Mouse (Mus musculus) stomach, embryonic 14.5 days (tissue): ENCODE results near the gene Ovch2. TPM values are rescaled to one million over a fixed set of nuclear protein-coding genes. Genes with fewer than 3 reads are reported as not detected.
A peak's percentile ranks its signal among the peaks of the same experiment; 100 is the strongest.

Source experiments
- ATAC-seq: fragments of 200-750 bp; cut with Nextera tagmentation; 2 replicates; pipeline ENCODE4 v1.8.0; 2017; ENCODE audit warnings: low read depth, moderate TSS enrichment; ENCODE audit not compliant: insufficient number of reproducible peaks, insufficient read depth, low FRiP score
- H3K27ac ChIP-seq: fragments of 300-500 bp; sonication (generic); 2 replicates; pipeline ENCODE4 v1.5.1; 2014; ENCODE audit warnings: mild to moderate bottlenecking, low read length, moderate library complexity, mixed read lengths
- H3K27me3 ChIP-seq: fragments of 300-500 bp; sonication (generic); 2 replicates; pipeline ENCODE4 v1.6.1; 2014; ENCODE audit warnings: low read length, control low read depth, mixed read lengths; ENCODE audit not compliant: control insufficient read depth, insufficient read depth
- H3K36me3 ChIP-seq: fragments of 300-500 bp; sonication (generic); 2 replicates; pipeline ENCODE4 v1.6.1; 2014; ENCODE audit warnings: mild to moderate bottlenecking, control low read depth, low read length, moderate library complexity, mixed read lengths; ENCODE audit not compliant: control insufficient read depth, insufficient read depth
- H3K4me1 ChIP-seq: fragments of 300-500 bp; sonication (generic); 2 replicates; pipeline ENCODE4 v1.6.1; 2014; ENCODE audit warnings: low read length, control low read depth, mixed read lengths; ENCODE audit not compliant: control insufficient read depth, insufficient read depth
- H3K4me2 ChIP-seq: fragments of 300-500 bp; sonication (generic); replicated peaks from 2 replicates; pipeline ENCODE4 v1.6.1; 2014; ENCODE audit warnings: low read depth, low read length, control low read depth
- H3K4me3 ChIP-seq: fragments of 300-500 bp; sonication (generic); 2 replicates; pipeline ENCODE4 v1.5.1; 2014; ENCODE audit warnings: low read depth, low read length, control low read depth
- H3K9ac ChIP-seq: fragments of 300-500 bp; sonication (generic); replicated peaks from 2 replicates; pipeline ENCODE4 v1.6.1; 2014; ENCODE audit warnings: low read depth, mild to moderate bottlenecking, control low read depth, low read length, moderate library complexity, mixed read lengths
- H3K9me3 ChIP-seq: fragments of 300-500 bp; sonication (generic); 2 replicates; pipeline ENCODE4 v1.6.1; 2016; ENCODE audit warnings: low read depth, low read length, control low read depth; ENCODE audit not compliant: control insufficient read depth
- WGBS: fragments of 180-500 bp; shearing (Covaris S2); extraction: QIAGEN DNeasy Blood & Tissue Kit; methylation state at CpG from one replicate; pipeline ENCODE4 v1.1.7; 2014; 5-methylcytosine and 5-hydroxymethylcytosine counted together
- polyA plus RNA-seq: library from polyadenylated mRNA; unstranded; fragments of >200 nt; fragmentation: Nextera tagmentation; extraction: Ambion mirVana; gene quantifications from 2 replicates; pipeline ENCODE4 v1.2.1, GENCODE M21; 2014

The Ovch2 gene
- polyA plus RNA-seq, 1 experiment from 2014 or later = not detected

GRCm38 (mm10) chr7:107749721-107750120, 51.3 kb downstream of the Ovch2 start:
- no peak overlapping the region for H3K4me3 ChIP-seq
- H3K27me3 ChIP-seq = no peaks in the 10 kb centered on the region
- no peak overlapping the region for H3K4me2 ChIP-seq
- no peak for ATAC-seq
- no peak overlapping the region for H3K27ac ChIP-seq
- no peaks in the 10 kb centered on the region for H3K4me1 ChIP-seq
- peaks cover 3% of the 10 kb centered on the region; the same call in 1 of the 2 replicates for H3K36me3 ChIP-seq
- WGBS = 75% methylated on average over 4 of the region's 4 CpGs
- H3K9me3 ChIP-seq = no peaks in the 10 kb centered on the region
- no peak overlapping the region for H3K9ac ChIP-seq

- H3K27ac ChIP-seq = no peak overlapping the region
- H3K9me3 ChIP-seq = no peaks in the 10 kb centered on the region
- no peak overlapping the region for H3K4me2 ChIP-seq
- no peaks in the 10 kb centered on the region for H3K4me1 ChIP-seq
- H3K9ac ChIP-seq = no peak overlapping the region
- H3K4me3 ChIP-seq = no peak overlapping the region
- no peaks in the 10 kb centered on the region for H3K27me3 ChIP-seq
- peaks cover 5% of the 10 kb centered on the region; the same call in 1 of the 2 replicates for H3K36me3 ChIP-seq
- ATAC-seq = no peak
- WGBS = 11% methylated on average over 3 of the region's 3 CpGs
These were observed 51.7 kb downstream of the Ovch2 start for GRCm38 (mm10) chr7:107749270-107749669.

DNA sequence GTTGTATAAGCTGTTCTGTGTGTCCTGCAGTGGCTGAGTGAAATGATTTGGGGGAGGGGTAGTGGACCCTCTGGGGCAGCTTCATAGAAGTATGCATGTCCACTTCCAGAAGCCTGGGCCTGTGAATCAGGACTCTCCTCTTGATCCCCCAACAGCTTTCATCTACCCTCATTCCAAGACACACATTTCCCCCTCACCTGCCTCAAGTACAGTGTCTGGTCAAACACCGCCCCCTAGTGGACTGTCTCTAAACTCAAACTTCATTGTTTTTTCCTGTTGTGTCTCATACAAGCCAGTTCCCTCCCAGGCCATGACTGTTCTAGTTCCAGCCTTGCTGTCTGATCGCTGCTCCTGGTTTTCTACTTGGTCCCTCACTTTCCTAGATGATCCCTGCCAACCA, 53.1 kb downstream of the Ovch2 start:
- Histone ChIP-seq H3K4me1 (no peaks in the 10 kb centered on the region), H3K36me3 (peaks cover 10% of the 10 kb centered on the region; the same call in 1 of the 2 replicates), H3K27ac (no peak overlapping the region), H3K27me3 (no peaks in the 10 kb centered on the region), H3K4me3 (no peak overlapping the region), H3K4me2 (no peak overlapping the region), H3K9me3 (no peaks in the 10 kb centered on the region), H3K9ac (no peak overlapping the region)
- 0 out of 2 replicates have a peak, but pooled peaks have one; percentile 2 for ATAC-seq
- 12% methylated on average over 2 of the region's 2 CpGs for WGBS

DNA sequence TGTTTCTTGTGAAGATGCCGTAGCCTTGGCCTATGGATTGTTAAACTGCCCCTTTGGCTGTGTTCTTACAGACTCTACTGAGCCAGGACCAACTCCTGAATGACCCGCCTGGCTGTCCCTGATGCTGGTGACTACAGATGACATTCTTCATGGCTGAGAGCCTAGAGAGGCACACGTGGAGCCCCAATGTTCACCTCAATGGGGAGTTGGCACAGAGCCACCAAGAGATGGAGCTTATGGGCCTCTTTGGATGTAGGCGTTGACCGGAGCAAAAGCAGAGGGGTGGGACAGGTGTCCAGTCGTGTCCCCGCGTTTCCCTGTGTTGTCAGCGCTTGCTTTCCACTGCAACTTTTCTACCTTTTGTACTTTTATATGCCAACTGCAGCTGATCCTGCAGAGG, 53.5 kb downstream of the Ovch2 start:
- no peak overlapping the region for H3K9ac ChIP-seq

DNA sequence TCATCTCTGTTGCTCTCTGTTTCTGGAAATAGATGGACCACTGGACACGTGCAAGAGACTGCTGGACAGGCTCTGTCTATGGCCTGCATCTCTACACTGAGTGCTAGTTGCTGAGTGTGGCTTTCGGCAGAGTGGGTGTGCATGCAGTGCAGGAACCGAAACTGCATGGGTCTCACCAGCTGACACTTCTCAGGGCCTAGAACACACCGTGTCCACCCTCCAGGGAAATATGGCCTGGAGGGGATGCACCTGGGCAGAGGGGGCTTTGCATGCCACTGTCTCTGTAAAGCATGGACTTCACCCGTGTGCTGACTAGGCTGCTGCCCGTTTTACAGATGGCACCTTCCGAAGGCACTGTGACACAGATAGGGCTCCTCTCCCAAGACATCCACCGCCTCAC, 55.0 kb downstream of the Ovch2 start:
- Histone ChIP-seq H3K4me1 (no peaks in the 10 kb centered on the region), H3K27me3 (no peaks in the 10 kb centered on the region), H3K4me2 (no peak overlapping the region), H3K36me3 (peaks cover 16% of the 10 kb centered on the region), H3K9me3 (no peaks in the 10 kb centered on the region), H3K9ac (no peak overlapping the region), H3K4me3 (no peak overlapping the region), H3K27ac (no peak overlapping the region)
- no peak for ATAC-seq
- 91% methylated on average over 8 of the region's 8 CpGs for WGBS

More for the DNA sequence above, 53.5 kb downstream of the Ovch2 start:
- H3K4me1 ChIP-seq = no peaks in the 10 kb centered on the region
- H3K9me3 ChIP-seq = no peaks in the 10 kb centered on the region
- peaks cover 11% of the 10 kb centered on the region; the same call in 1 of the 2 replicates for H3K36me3 ChIP-seq
- H3K4me3 ChIP-seq = no peak overlapping the region
- WGBS = 86% methylated on average over 9 of the region's 9 CpGs
- H3K27me3 ChIP-seq = no peaks in the 10 kb centered on the region
- ATAC-seq = no peak
- H3K27ac ChIP-seq = no peak overlapping the region
- H3K4me2 ChIP-seq = no peak overlapping the region

DNA sequence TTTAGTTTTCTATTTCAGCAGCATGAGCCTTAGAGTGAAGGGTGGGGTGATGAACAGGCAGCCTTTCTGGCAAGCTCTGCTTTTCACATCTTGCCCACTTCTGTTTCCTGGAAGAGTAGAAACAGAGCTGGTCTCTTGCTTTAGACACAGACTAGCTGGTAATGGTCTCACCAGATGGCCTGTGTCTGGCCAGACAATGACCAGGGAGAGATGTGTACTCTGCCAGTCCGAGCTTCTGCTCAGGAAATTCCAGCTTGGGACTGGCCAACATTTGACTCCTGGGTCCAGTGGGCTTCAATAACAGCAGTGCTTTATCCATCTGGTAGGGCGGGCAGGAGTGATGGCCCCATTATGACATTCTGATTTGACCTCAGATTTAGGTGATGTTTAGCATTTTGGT, 55.9 kb downstream of the Ovch2 start:
- Histone ChIP-seq H3K4me2 (no peak overlapping the region), H3K4me1 (no peaks in the 10 kb centered on the region), H3K9me3 (no peaks in the 10 kb centered on the region), H3K27me3 (no peaks in the 10 kb centered on the region), H3K4me3 (no peak overlapping the region), H3K27ac (no peak overlapping the region), H3K36me3 (peaks cover 16% of the 10 kb centered on the region), H3K9ac (no peak overlapping the region)
- no peak for ATAC-seq
- 66% methylated on average over 2 of the region's 2 CpGs for WGBS

- Histone ChIP-seq H3K4me3 (no peak overlapping the region), H3K9me3 (no peaks in the 10 kb centered on the region), H3K27ac (no peak overlapping the region), H3K27me3 (no peaks in the 10 kb centered on the region), H3K4me2 (no peak overlapping the region), H3K36me3 (peaks cover 16% of the 10 kb centered on the region), H3K4me1 (no peaks in the 10 kb centered on the region), H3K9ac (no peak overlapping the region)
- 85% methylated on average over 4 of the region's 4 CpGs for WGBS
- ATAC-seq = no peak
These were observed 56.6 kb downstream of the Ovch2 start for GRCm38 (mm10) chr7:107744454-107744853.

DNA sequence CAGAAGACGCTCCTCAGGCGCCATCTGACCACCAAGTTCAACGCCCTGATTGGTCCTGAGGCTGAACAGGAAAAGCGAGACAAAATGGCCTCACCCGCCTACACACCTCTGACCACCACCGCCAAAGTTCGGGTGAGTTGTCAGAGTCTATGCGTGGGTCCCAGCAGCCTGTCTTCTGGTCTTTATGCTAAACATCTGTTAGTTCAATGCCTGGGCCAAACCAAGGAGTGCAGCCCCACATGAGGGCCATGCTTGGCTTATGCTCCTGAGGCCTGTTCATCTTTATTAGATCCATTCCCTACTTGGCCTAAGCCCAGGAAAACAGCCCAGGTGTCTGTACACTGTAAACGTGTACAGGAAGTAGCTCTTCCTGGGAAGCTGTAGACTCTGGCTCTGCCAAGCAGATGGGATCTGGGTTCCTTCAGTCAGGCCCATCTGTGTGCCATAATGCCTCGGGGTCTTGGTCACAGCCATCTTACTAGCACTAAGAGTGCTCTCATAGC, 58.0 kb downstream of the Ovch2 start:
- Histone ChIP-seq H3K4me3 (no peak overlapping the region), H3K4me1 (no peaks in the 10 kb centered on the region), H3K27ac (no peak overlapping the region), H3K4me2 (no peak overlapping the region), H3K9ac (no peak overlapping the region), H3K9me3 (no peaks in the 10 kb centered on the region), H3K27me3 (no peaks in the 10 kb centered on the region), H3K36me3 (peaks cover 16% of the 10 kb centered on the region)
- no peak for ATAC-seq
- 86% methylated on average over 10 of the region's 10 CpGs for WGBS

GRCm38 (mm10) chr7:107738726-107739125, 62.3 kb downstream of the Ovch2 start:
- Histone ChIP-seq H3K4me3 (no peak overlapping the region), H3K4me2 (no peak overlapping the region), H3K9ac (no peak overlapping the region), H3K9me3 (no peaks in the 10 kb centered on the region), H3K4me1 (no peaks in the 10 kb centered on the region), H3K36me3 (peaks cover 9% of the 10 kb centered on the region), H3K27me3 (no peaks in the 10 kb centered on the region), H3K27ac (no peak overlapping the region)
- WGBS = 44% methylated on average over 2 of the region's 2 CpGs
- no peak; the same call in 1 of the 2 replicates for ATAC-seq
